Mouse (Mus musculus) midbrain, postnatal 0 days (tissue): ENCODE results near the gene Rgs6. TPM values are rescaled to one million over a fixed set of nuclear protein-coding genes. Genes with fewer than 3 reads are reported as not detected.

Experiments
- ATAC-seq: fragments of 200-750 bp; cut with Nextera tagmentation; 2 replicates; pipeline ENCODE4 v1.8.0; 2017; ENCODE audit warnings: moderate number of reproducible peaks, mild to moderate bottlenecking, moderate TSS enrichment, moderate library complexity; ENCODE audit not compliant: low FRiP score
- DNase-seq: peaks from one replicate; pipeline ENCODE4 v3.0.0-alpha.2; 2015; ENCODE audit warnings: low spot score
- H3K27ac ChIP-seq: fragments of 300-500 bp; sonication (generic); 2 replicates; pipeline ENCODE4 v1.5.1; 2014; ENCODE audit warnings: low read depth, mild to moderate bottlenecking, low read length, mixed read lengths
- H3K27me3 ChIP-seq: fragments of 300-500 bp; sonication (generic); 2 replicates; pipeline ENCODE4 v1.6.1; 2014; ENCODE audit warnings: low read length, control low read depth, mixed read lengths; ENCODE audit not compliant: insufficient read depth
- H3K36me3 ChIP-seq: fragments of 300-500 bp; sonication (generic); 2 replicates; pipeline ENCODE4 v1.6.1; 2014; ENCODE audit warnings: low read length, control low read depth, mixed read lengths; ENCODE audit not compliant: insufficient read depth
- H3K4me1 ChIP-seq: fragments of 300-500 bp; sonication (generic); 2 replicates; pipeline ENCODE4 v1.6.1; 2014; ENCODE audit warnings: mild to moderate bottlenecking, control low read depth, antibody characterized with exemption, low read length, mixed read lengths; ENCODE audit not compliant: insufficient read depth
- H3K4me2 ChIP-seq: fragments of 300-500 bp; sonication (generic); 2 replicates; pipeline ENCODE4 v1.6.1; 2014; ENCODE audit warnings: low read depth, mild to moderate bottlenecking, low read length, mixed read lengths; ENCODE audit not compliant: poor library complexity, severe bottlenecking
- H3K4me3 ChIP-seq: fragments of 300-500 bp; sonication (generic); 2 replicates; pipeline ENCODE4 v1.5.1; 2014; ENCODE audit warnings: low read depth, mild to moderate bottlenecking, low read length, moderate library complexity
- H3K9ac ChIP-seq: fragments of 300-500 bp; sonication (generic); replicated peaks from 2 replicates; pipeline ENCODE4 v1.6.1; 2014; ENCODE audit warnings: mild to moderate bottlenecking, low read length, moderate library complexity, mixed read lengths; ENCODE audit not compliant: poor library complexity, severe bottlenecking
- H3K9me3 ChIP-seq: fragments of 300-500 bp; sonication (generic); 2 replicates; pipeline ENCODE4 v1.6.1; 2016; ENCODE audit warnings: low read length, control low read depth
- CTCF ChIP-seq: IDR thresholded peaks from 2 replicates; pipeline ENCODE4 v1.5.1; 2016; ENCODE audit warnings: antibody characterized with exemption, mild to moderate bottlenecking
- WGBS: fragments of 180-500 bp; shearing (Covaris S2); extraction: QIAGEN DNeasy Blood & Tissue Kit; methylation state at CpG from one replicate; pipeline ENCODE4 v1.1.7; 2014; 5-methylcytosine and 5-hydroxymethylcytosine counted together
- polyA plus RNA-seq: library from polyadenylated mRNA; unstranded; fragments of >200 nt; fragmentation: Nextera tagmentation; extraction: Ambion mirVana; gene quantifications from 2 replicates; pipeline ENCODE4 v1.2.1, GENCODE M21; 2015
- total RNA-seq: library from RNA; depleted of rRNA; stranded (reverse); fragments of >200 nt; gene quantifications from 2 replicates; pipeline ENCODE4 v1.2.3, GENCODE M21; 2014

Rgs6 gene
- total and polyA plus RNA-seq, 2 experiments from 2014 or later: 22.0 to 26.3 TPM

GRCm38 (mm10) chr12:83210294-83210693 lies 622.2 kb downstream of the Rgs6 start:
- Histone ChIP-seq H3K9me3 (no peaks in the 10 kb centered on the region), H3K9ac (no peak overlapping the region), H3K27ac (no peak overlapping the region), H3K27me3 (no peaks in the 10 kb centered on the region), H3K36me3 (no peaks in the 10 kb centered on the region), H3K4me1 (no peaks in the 10 kb centered on the region), H3K4me2 (no peak overlapping the region), H3K4me3 (no peak overlapping the region)
- DNase-seq (no peak), ATAC-seq (no peak)
- WGBS: 69% methylated on average over 5 of the region's 5 CpGs
- TF ChIP-seq CTCF: no peak

- DNase-seq (peak; percentile 33), ATAC-seq (no peak)
- WGBS: 63% methylated on average over 3 of the region's 3 CpGs
- Histone ChIP-seq H3K4me3 (no peak overlapping the region), H3K9ac (no peak overlapping the region), H3K4me2 (no peak overlapping the region), H3K27me3 (no peaks in the 10 kb centered on the region), H3K9me3 (no peaks in the 10 kb centered on the region), H3K27ac (no peak overlapping the region), H3K36me3 (no peaks in the 10 kb centered on the region), H3K4me1 (no peaks in the 10 kb centered on the region)
- TF ChIP-seq CTCF: no peak
These were observed 622.6 kb downstream of the Rgs6 start for GRCm38 (mm10) chr12:83210735-83211134.

- WGBS: 74% methylated on average over 7 of the region's 7 CpGs
- ATAC-seq: no peak
- no peak for TF ChIP-seq CTCF
- no peak for DNase-seq
- no peaks in the 10 kb centered on the region for H3K36me3 ChIP-seq
- no peaks in the 10 kb centered on the region for H3K4me1 ChIP-seq
- H3K4me3 ChIP-seq: no peak overlapping the region
- H3K4me2 ChIP-seq: no peak overlapping the region
- no peak overlapping the region for H3K27ac ChIP-seq
- H3K9me3 ChIP-seq: no peaks in the 10 kb centered on the region
- no peak overlapping the region for H3K9ac ChIP-seq
- no peaks in the 10 kb centered on the region for H3K27me3 ChIP-seq
These were observed 623.2 kb downstream of the Rgs6 start for GRCm38 (mm10) chr12:83211146-83211822.
